Mouse (Mus musculus) E14TG2a.4 (cell line): ENCODE measurements around the gene Tmem174.

Experiments used
- CTCF ChIP-seq: conservative IDR thresholded peaks from 2 replicates; pipeline ENCODE4 v1.5.1; 2014; ENCODE audit warnings: low read length
- POU5F1 ChIP-seq: IDR thresholded peaks from 2 replicates; pipeline ENCODE4 v1.6.1; 2014; ENCODE audit warnings: low read length, borderline replicate concordance

GRCm38 (mm10) chr13:98651228-98651977 lies 14.2 kb upstream of the Tmem174 start:
- TF ChIP-seq CTCF (no peak), POU5F1 (no peak)
